Mouse (Mus musculus): ENCODE measurements around the gene Cirbp.

- TF ChIP-seq CTCF (IDR thresholded peaks at IDR 0.05; ENCODE audit: low read depth, low read length) (peak; percentile 63), POLR2A (IDR thresholded peaks at IDR 0.05; ENCODE audit: extremely low read depth, insufficient read depth, low read length) (no peak)
These were observed 8.9 kb downstream of the Cirbp start for GRCm38 (mm10) chr10:80174705-80175104.
